Mouse (Mus musculus): Measurements from ENCODE around the gene Fam83f.

DNA sequence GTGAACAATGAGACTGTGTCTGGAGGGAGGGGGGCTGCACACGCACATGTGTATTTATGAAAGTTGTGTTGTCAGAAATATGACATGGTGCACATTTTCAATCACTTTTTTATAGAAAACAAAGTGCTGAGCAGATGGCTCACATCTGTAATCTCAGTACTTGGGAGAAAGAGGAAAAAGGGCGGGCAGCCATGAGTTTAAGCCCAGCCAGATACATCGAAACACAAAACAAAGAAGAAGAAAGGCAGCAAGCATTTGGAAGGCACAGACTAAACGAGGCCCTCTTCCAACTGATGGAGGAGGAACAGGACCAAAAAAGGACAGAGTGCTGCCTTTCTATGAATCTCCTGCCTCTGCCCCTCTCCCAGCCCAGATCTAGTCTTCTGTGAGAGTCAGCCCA, 10.7 kb upstream of the Fam83f start:
- TF ChIP-seq CTCF (IDR thresholded peaks at IDR 0.05; ENCODE audit: extremely low read depth, insufficient read depth, insufficient read length, insufficient replicate concordance), result no peak
- no peak for TF ChIP-seq POLR2A (IDR thresholded peaks at IDR 0.05; ENCODE audit: low read depth, low read length)
